Mouse (Mus musculus): ENCODE results near the gene Fgfr2. TPM values are rescaled to one million over a fixed set of nuclear protein-coding genes. Genes with fewer than 3 reads are reported as not detected.
"Not testable (repeated sequence)": the region's sequence is repeated elsewhere in the genome, so short reads cannot be mapped to it uniquely, and the experiment has no call there.

Gene Fgfr2
- polyA plus RNA-seq, 1 experiment from 2014 or later: 104 TPM

DNA sequence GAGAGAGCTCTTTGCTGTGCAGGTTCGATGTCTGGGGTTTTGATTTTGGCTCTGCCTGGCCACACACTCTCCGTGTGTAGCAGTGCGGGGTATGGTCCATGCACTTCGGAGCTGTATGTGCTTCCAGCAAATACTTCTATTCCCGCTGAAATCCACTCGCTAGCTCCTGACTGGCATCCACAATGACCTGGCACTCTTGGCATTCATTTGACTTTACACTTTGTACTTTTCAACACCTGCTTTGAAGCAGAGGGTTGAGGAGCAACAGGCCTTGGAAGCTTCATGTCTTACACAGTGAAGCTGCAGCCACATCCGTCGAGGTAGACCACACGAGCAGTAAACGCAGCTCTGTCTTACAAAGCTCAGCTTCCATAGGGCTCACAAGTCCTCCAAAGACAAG lies 2715.5 kb downstream of the Fgfr2 start:
- WGBS: 80% methylated on average over 10 of the region's 10 CpGs
- ATAC-seq (ENCODE audit: insufficient read depth, low FRiP score, low read depth): no peak
- no peaks in the 10 kb centered on the region for H3K27me3 ChIP-seq (replicated peaks)
- H3K36me3 ChIP-seq: no peaks in the 10 kb centered on the region
- peak overlapping the region; percentile 61; the same call in 1 of the 2 replicates for H3K27ac ChIP-seq
- H3K4me2 ChIP-seq: no peak overlapping the region
- H3K4me1 ChIP-seq: peaks cover 2% of the 10 kb centered on the region; the same call in 1 of the 2 replicates
- no peaks in the 10 kb centered on the region for H3K9me3 ChIP-seq
- no peak overlapping the region for H3K4me3 ChIP-seq (replicated peaks)
- H3K9ac ChIP-seq: no peak overlapping the region

DNA sequence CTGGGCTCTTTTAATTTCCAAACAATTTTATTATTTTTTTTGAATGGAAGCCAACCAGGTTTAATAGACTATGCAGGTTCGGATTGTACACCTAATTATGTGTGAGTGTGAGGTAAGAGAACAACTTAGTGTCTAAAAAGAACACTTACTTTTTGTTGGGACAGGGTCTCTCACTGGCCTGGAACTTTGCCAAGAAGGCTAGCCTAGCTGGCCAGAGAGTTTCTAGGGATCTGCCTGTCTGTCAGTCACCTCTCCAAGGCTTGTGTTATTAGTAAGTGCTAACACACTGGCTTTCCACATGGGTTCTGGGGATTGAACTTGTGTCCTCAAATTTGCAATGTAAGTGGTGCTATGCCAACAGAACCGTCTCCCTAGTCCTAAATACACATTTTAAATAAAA lies 2719.8 kb downstream of the Fgfr2 start:
- Histone ChIP-seq H3K4me2 (no peak overlapping the region), H3K27ac (no peak overlapping the region), H3K36me3 (no peaks in the 10 kb centered on the region), H3K4me3 (replicated peaks) (no peak overlapping the region), H3K4me1 (no peaks in the 10 kb centered on the region), H3K27me3 (replicated peaks) (no peaks in the 10 kb centered on the region), H3K9me3 (no peaks in the 10 kb centered on the region), H3K9ac (no peak overlapping the region)
- 77% methylated on average over 2 of the region's 2 CpGs for WGBS
- ATAC-seq (ENCODE audit: insufficient read depth, low FRiP score, low read depth): no peak

DNA sequence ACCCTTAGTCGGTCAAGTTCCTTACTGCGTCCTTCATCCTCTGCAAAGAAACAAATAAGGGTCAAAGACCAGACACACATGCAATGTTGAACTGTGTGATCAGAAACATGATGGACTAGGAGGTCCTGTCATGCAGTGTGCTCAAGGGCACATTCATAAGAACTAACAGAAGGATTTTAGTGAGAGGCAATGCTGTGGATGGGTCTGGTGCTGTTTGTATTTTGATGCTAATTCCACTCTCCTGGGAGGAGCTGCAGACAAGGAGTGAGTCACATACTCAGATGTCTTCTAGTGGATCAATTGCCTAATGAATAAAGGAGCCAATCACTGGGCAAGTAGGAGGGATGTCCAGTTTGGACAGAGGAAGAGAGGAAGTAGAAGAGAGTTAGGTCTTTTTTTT lies 2728.5 kb downstream of the Fgfr2 start:
- WGBS: 95% methylated on average over 2 of the region's 2 CpGs
- Histone ChIP-seq H3K27me3 (replicated peaks) (no peaks in the 10 kb centered on the region), H3K4me1 (no peaks in the 10 kb centered on the region), H3K36me3 (peaks cover 6% of the 10 kb centered on the region; the same call in 1 of the 2 replicates), H3K27ac (no peak overlapping the region), H3K4me2 (no peak overlapping the region), H3K9ac (no peak overlapping the region), H3K4me3 (replicated peaks) (no peak overlapping the region), H3K9me3 (no peaks in the 10 kb centered on the region)
- no peak for ATAC-seq (ENCODE audit: insufficient read depth, low FRiP score, low read depth)

DNA sequence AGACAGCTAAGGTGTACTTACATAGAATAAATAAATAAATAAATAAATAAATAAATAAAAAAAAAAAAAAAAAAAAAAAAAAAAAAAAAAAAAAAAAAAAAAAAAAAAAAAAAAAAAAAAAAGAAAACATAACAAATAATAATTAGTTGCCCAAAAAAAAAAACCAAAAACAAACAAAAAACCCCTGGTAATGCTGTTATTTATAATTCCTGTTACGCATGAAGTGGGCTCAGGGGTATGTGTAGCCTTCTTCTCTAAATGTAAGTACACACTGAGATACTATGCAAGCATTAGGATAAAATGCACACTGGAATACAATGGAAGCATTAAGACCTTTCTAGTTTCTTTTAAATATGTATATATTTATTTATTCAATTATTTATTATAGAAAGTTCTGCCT lies 2733.1 kb downstream of the Fgfr2 start:
- ATAC-seq (ENCODE audit: insufficient read depth, low FRiP score, low read depth); H3K9ac ChIP-seq; H3K9me3 ChIP-seq; H3K4me2 ChIP-seq; H3K27ac ChIP-seq; H3K36me3 ChIP-seq; H3K27me3 ChIP-seq (replicated peaks); H3K4me1 ChIP-seq; H3K4me3 ChIP-seq (replicated peaks): not testable (repeated sequence)
- WGBS: 89% methylated on average over 1 of the region's 1 CpGs

DNA sequence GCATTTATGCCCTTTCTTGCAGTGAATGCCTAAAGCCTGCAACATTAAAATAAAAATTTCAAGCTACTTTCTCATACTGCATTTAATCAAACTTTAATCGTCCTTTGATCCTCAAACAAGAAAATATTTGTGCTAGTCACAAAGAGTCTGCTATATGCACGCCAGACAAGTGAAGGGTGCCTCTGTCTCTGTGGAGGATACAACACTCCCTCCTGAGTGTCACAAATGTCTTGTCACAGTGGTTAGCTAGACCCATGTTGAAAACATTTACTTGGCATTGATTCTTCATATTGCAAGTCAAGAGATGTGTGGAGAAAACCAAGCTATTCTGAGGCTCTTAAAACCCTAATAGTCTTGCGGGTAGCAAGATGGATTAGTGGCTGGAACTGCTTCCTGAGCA lies 2736.8 kb downstream of the Fgfr2 start:
- no peaks in the 10 kb centered on the region for H3K27me3 ChIP-seq (replicated peaks)
- no peaks in the 10 kb centered on the region for H3K36me3 ChIP-seq
- H3K27ac ChIP-seq: no peak overlapping the region
- no peak overlapping the region for H3K9ac ChIP-seq
- H3K4me3 ChIP-seq (replicated peaks): no peak overlapping the region
- no peaks in the 10 kb centered on the region for H3K9me3 ChIP-seq
- H3K4me2 ChIP-seq: no peak overlapping the region
- WGBS: 75% methylated on average over 3 of the region's 3 CpGs
- H3K4me1 ChIP-seq: no peaks in the 10 kb centered on the region
- ATAC-seq (ENCODE audit: insufficient read depth, low FRiP score, low read depth): no peak

DNA sequence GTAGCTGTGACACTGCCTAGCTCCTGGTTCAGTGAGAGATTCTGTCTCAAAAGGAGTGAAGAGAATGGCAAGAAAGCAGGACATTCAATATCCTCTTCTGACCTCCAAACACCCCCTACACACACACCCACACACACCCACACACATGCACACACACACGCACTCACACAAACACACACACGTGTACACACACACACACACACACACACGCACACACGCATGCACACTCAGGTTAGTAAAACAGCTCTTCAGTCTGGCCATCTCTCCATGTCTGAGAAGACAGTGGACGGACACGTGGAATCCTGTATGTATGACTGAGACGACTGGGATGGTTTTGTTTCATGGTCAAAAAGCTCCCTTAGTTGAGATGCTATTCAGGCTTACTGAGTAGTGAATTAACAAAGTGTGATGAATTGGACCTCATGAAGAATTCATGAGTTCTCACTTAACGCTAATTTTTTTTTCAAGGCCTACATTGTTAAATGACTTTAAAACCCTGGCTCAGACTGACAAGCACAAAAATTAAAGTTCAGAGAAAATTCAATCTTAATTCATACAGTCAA lies 2737.3 kb downstream of the Fgfr2 start:
- WGBS: 94% methylated on average over 8 of the region's 8 CpGs
- Histone ChIP-seq H3K4me2 (no peak overlapping the region), H3K4me3 (replicated peaks) (no peak overlapping the region), H3K4me1 (no peaks in the 10 kb centered on the region), H3K9me3 (no peaks in the 10 kb centered on the region), H3K9ac (no peak overlapping the region), H3K27ac (no peak overlapping the region), H3K36me3 (no peaks in the 10 kb centered on the region), H3K27me3 (replicated peaks) (no peaks in the 10 kb centered on the region)
- ATAC-seq (ENCODE audit: insufficient read depth, low FRiP score, low read depth): no peak

DNA sequence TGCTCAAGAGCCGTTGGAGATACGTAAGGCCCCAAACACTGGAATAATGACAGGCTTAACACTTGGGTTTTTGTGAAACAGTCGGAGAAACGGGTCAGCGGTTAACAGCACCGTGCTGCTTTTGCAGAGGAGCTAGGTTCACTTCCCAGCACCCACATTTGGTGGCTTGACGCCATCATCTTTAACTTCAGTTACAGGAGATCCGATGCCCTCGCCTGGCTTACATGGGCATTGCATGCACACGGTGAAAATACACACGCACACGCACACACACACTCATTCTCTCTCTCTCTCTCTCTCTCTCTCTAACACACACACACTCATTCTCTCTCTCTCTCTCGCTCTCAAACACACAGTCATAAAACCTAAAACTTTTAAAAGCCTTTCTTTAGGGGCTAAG lies 2741.0 kb downstream of the Fgfr2 start:
- Histone ChIP-seq H3K4me3 (replicated peaks) (no peak overlapping the region), H3K27ac (no peak overlapping the region), H3K27me3 (replicated peaks) (no peaks in the 10 kb centered on the region), H3K4me1 (no peaks in the 10 kb centered on the region), H3K36me3 (no peaks in the 10 kb centered on the region), H3K9me3 (no peaks in the 10 kb centered on the region), H3K4me2 (no peak overlapping the region), H3K9ac (no peak overlapping the region)
- no peak for ATAC-seq (ENCODE audit: insufficient read depth, low FRiP score, low read depth)
- WGBS: 95% methylated on average over 13 of the region's 13 CpGs

DNA sequence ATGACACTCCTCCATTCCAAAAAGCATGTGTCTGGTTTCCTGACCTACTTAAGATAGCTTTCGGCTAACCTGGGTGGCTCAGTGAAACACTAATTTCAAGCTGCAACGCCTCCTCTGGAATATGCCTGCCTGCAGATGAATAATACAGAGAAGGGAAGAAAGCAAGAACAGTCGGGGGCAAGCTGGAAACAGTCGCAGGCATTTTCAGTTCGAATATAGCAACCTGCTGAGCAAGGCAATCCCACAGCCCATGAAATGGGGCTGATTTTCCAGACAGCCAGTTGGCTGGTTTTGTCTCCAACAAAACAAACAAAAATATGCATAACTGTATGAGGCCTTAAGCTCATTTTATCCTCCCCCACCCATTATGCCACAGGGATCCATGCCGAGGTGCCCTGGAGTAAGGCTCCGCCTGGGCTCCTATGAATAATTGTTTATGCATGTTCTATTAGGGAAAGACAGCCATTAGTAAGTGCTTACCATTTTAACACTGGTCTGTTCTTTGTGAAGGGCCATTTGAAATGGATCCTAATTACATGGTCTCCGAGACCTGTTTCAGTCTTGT lies 2741.7 kb downstream of the Fgfr2 start:
- no peak overlapping the region for H3K27ac ChIP-seq
- H3K4me1 ChIP-seq: no peaks in the 10 kb centered on the region
- H3K4me2 ChIP-seq: no peak overlapping the region
- H3K4me3 ChIP-seq (replicated peaks): no peak overlapping the region
- no peaks in the 10 kb centered on the region for H3K9me3 ChIP-seq
- no peaks in the 10 kb centered on the region for H3K36me3 ChIP-seq
- no peak for ATAC-seq (ENCODE audit: insufficient read depth, low FRiP score, low read depth)
- 86% methylated on average over 8 of the region's 8 CpGs for WGBS
- no peaks in the 10 kb centered on the region for H3K27me3 ChIP-seq (replicated peaks)
- H3K9ac ChIP-seq: no peak overlapping the region

DNA sequence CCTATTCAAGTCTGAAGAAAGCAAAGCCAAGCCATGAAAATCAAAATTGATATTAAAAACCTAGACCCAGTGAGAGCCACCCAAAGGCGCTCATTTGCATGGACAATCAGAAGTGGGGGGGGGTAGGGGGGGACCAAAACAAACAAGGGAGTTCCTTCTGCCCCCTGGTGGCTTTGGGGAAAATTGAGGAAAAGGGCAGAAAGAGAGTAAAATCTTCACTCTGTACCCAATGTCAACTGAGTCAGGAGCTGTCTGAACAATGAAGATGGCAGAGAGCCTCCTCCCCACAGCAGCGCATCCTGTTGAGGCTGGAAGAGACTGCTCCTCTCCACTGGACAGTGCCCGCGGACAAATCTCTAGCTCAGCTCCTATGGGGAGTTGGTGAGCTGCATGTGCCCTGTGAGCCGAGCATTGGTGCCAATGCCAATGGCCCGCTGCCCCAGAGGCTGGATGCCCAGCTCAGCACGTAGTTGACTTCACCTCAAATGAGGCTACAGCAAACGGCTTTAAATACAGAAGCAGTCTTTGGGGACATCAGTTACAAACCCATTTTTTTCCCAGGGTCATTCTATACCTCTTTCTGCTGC lies 2742.3 kb downstream of the Fgfr2 start:
- no peak overlapping the region for H3K27ac ChIP-seq
- H3K36me3 ChIP-seq: no peaks in the 10 kb centered on the region
- no peak overlapping the region for H3K9ac ChIP-seq
- no peaks in the 10 kb centered on the region for H3K4me1 ChIP-seq
- H3K9me3 ChIP-seq: no peaks in the 10 kb centered on the region
- H3K4me3 ChIP-seq (replicated peaks): no peak overlapping the region
- no peak overlapping the region for H3K4me2 ChIP-seq
- H3K27me3 ChIP-seq (replicated peaks): no peaks in the 10 kb centered on the region
- WGBS: 84% methylated on average over 8 of the region's 8 CpGs
- ATAC-seq (ENCODE audit: insufficient read depth, low FRiP score, low read depth): no peak

DNA sequence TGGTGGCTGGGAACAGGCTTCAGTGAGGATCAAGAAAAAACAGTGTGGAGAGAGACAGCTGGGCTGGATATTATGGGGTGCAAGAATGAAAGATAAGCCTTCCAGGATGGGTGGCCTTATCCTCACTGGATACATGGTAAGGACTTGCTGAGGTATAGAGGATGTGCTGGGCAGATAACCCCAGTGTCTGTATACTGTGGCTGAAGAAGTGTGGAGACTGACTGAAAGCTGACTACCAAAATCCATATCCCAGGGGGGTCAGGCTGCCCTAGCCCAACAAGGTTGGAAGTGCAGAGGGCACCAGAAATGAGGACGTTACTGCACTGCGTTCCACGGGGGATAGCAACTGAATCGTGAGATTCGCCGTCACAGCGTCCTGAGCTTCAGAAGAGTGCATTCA lies 2742.8 kb downstream of the Fgfr2 start:
- no peak for ATAC-seq (ENCODE audit: insufficient read depth, low FRiP score, low read depth)
- no peak overlapping the region for H3K4me3 ChIP-seq (replicated peaks)
- no peak overlapping the region for H3K4me2 ChIP-seq
- WGBS: 94% methylated on average over 7 of the region's 7 CpGs
- H3K9ac ChIP-seq: no peak overlapping the region
- H3K36me3 ChIP-seq: no peaks in the 10 kb centered on the region
- no peak overlapping the region for H3K27ac ChIP-seq
- H3K27me3 ChIP-seq (replicated peaks): no peaks in the 10 kb centered on the region
- H3K9me3 ChIP-seq: no peaks in the 10 kb centered on the region
- H3K4me1 ChIP-seq: no peaks in the 10 kb centered on the region

DNA sequence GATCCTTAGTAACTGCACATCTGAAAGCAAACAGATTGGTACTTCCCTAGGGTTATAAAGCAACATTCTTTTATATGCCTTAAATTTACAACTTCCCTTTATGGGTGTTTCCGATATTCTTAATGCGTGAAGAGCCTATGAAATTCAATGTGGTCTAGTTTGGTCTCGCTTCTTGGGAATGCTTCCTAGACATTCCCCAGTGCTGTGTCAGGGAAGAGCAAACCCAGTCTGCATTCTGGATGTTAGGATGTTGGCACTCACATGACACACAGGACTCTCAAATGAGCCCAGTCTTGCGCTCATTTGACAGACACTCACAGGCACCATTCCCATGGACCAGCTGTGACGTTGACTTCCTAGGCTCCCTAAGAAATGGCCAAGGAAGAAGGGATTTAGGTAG lies 2743.3 kb downstream of the Fgfr2 start:
- no peak for ATAC-seq (ENCODE audit: insufficient read depth, low FRiP score, low read depth)
- Histone ChIP-seq H3K9ac (no peak overlapping the region), H3K27me3 (replicated peaks) (no peaks in the 10 kb centered on the region), H3K9me3 (no peaks in the 10 kb centered on the region), H3K27ac (no peak overlapping the region), H3K36me3 (no peaks in the 10 kb centered on the region), H3K4me1 (no peaks in the 10 kb centered on the region), H3K4me2 (no peak overlapping the region), H3K4me3 (replicated peaks) (no peak overlapping the region)
- WGBS: 91% methylated on average over 5 of the region's 5 CpGs

DNA sequence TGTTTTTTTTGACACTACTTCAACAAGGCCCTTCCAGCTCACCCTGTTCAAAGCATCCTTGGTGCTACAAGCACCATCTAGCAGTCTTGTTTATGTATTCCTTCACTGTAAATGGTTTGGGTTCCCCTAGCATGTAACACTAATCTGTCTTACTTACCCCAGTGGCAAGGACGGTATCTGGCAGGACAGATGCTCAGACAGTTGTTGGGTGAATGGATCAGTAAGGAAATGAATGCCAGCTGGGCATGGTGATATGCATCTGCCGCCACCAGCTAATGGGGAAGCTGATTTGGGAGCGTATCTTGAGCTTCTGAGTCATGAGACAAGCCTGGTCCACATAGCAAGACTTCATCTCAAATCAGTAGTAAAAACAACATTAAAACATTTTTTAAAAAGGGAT lies 2744.8 kb downstream of the Fgfr2 start:
- no peaks in the 10 kb centered on the region for H3K36me3 ChIP-seq
- H3K4me3 ChIP-seq (replicated peaks): no peak overlapping the region
- no peak overlapping the region for H3K9ac ChIP-seq
- ATAC-seq (ENCODE audit: insufficient read depth, low FRiP score, low read depth): no peak
- H3K27me3 ChIP-seq (replicated peaks): no peaks in the 10 kb centered on the region
- H3K27ac ChIP-seq: no peak overlapping the region
- no peaks in the 10 kb centered on the region for H3K9me3 ChIP-seq
- 79% methylated on average over 3 of the region's 3 CpGs for WGBS
- no peak overlapping the region for H3K4me2 ChIP-seq
- H3K4me1 ChIP-seq: no peaks in the 10 kb centered on the region
